Mouse (Mus musculus) thymus, adult 2 months (tissue): ENCODE measurements around the gene Syt1.

Experiments used
- CTCF ChIP-seq: fragments of 200-500 bp; IDR thresholded peaks from 2 replicates; pipeline ENCODE4 v1.5.1; 2012; ENCODE audit warnings: mild to moderate bottlenecking, control low read depth, low read length, moderate library complexity, borderline replicate concordance; ENCODE audit not compliant: control insufficient read depth, poor library complexity, insufficient read depth; ENCODE audit errors: extremely low read depth
- POLR2A ChIP-seq: fragments of 200-500 bp; IDR thresholded peaks from 2 replicates; pipeline ENCODE4 v1.6.1; 2012; ENCODE audit warnings: mild to moderate bottlenecking, low read length, control low read depth, moderate library complexity; ENCODE audit not compliant: control insufficient read depth, poor library complexity, insufficient read depth; ENCODE audit errors: extremely low read depth

DNA sequence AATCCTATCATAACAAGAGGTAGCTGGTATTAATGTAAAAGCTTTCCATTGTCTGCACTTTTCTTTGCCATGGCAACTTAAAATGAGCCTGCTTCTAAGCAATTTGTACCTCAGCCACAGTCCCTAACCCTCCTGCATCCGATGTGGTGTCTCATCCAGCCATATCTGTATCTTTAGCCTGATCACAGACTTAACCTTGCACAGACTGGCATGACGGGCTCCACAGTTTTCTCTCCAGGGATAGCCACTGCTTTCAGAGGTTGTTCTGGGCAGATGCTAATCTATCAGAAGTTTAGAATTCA lies 451.2 kb downstream of the Syt1 start:
- no peak for TF ChIP-seq CTCF
- no peak for TF ChIP-seq POLR2A
